Mouse (Mus musculus): ENCODE measurements around the gene Aox1.

Gene Aox1

GRCm38 (mm10) chr1:58065151-58065550 is 35.4 kb downstream of the Aox1 start:
- DNase-seq (ENCODE audit: low spot score in 2 of 2): no peak

GRCm38 (mm10) chr1:58065606-58066005 is 35.9 kb downstream of the Aox1 start:
- DNase-seq (ENCODE audit: low spot score in 2 of 2): no peak

DNA sequence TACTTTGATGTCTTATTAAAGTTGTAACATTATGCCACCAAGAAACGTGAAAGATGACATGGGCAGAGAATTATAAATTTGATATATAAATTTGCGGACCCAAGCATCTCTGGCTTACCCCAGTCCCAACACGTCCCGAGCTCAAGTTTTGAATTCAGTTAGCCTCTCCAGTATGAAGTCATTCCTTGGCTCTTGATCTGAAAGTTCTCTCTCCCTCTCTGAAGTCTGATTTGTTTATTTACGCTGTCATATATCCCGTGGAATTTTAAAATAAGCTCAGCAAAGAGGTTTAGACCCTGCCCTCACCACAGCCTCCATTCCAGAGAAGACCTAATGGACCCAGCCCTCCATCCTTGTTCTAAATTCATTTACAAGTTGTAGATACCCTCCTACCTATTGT is 39.5 kb downstream of the Aox1 start:
- no peak for DNase-seq (ENCODE audit: low spot score in 2 of 2)

- no peak for DNase-seq (ENCODE audit: low spot score in 2 of 2)
Measured at GRCm38 (mm10) chr1:58070091-58070490, 40.4 kb downstream of the Aox1 start.

DNA sequence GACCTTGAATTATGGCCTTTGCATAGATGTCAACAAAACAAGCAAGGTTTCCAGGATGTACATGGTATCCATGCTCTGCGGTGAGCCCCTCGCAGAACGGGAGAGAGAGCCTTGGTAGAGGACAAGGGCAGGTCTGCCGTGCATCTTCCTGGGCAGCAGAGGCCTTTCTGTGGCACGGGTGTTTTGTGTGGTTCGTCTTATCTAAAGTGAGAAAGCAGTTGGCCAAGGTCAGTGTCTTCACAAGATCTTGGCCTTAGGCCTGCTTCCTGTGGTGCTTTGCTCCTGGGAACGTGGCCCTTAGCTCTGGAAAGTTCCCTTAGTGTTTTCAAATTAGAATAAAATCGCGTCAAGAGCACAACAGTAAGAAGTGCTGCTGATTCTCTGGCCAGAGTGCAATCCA is 41.3 kb downstream of the Aox1 start:
- no peak for DNase-seq (ENCODE audit: low spot score in 2 of 2)

DNA sequence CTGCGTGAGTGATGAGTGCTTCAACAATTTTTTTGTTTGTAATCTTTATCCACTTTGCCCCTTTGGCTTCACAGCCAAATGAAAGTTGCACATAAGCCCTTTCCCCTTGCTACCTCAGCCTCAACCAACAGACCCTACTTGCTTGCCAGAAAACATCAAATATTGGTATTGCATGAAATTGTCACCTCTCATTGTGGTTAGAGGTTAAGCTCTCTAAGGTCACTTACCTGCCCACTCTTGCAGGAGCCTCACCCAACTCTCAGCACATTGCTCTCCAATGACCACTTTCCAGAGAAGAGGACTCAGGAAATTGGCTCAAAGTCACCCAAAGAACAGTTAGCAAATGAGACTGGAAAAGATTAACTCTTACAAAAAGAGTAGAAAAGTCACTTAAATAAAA is 41.8 kb downstream of the Aox1 start:
- DNase-seq (ENCODE audit: low spot score in 2 of 2): no peak

- no peak for DNase-seq (ENCODE audit: low spot score in 2 of 2)
Measured at GRCm38 (mm10) chr1:58072416-58072815, 42.7 kb downstream of the Aox1 start.

- no peak for DNase-seq (ENCODE audit: low spot score in 2 of 2)
Measured at GRCm38 (mm10) chr1:58072991-58073730, 43.4 kb downstream of the Aox1 start.

DNA sequence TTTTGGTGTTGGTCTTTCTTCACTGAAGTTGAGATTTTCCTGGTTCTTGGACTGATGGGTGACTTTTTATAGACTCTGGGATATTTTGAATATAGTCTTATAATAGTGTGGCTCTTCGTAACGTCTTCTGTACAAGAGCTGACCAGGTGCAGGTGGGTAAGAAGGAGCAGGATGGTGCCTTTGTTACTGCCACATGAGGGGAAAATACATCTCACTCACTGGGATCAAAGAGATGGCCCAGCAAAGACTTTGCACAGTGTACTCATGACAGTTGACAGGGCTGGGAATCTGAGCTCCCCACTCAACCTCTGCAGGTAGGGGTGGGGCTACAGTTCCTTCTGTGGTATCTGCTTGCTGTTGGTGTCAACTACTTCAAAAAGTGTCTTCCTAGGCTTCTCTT is 44.5 kb downstream of the Aox1 start:
- DNase-seq (ENCODE audit: low spot score in 2 of 2): no peak

- DNase-seq (ENCODE audit: low spot score in 2 of 2): no peak
Measured at GRCm38 (mm10) chr1:58077882-58078281, 48.2 kb downstream of the Aox1 start.

DNA sequence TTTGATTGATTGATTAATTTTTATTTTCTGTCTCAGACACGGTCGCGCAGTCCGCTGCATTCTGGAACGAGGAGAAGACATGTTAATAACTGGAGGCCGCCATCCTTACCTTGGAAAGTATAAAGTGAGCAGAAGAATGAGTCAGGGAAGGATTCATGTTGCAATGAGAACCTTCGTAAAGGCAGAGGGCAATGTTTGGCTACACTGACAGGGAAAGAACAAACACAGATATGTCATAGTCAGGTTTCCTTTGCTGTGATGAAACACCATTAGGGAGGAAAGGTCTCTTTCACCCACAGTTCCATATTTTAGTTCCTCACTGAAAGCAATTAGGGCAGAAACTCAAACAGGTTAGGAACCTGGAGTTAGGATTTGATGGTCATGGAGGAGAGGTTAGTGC is 48.7 kb downstream of the Aox1 start:
- DNase-seq (ENCODE audit: low spot score in 2 of 2): no peak

DNA sequence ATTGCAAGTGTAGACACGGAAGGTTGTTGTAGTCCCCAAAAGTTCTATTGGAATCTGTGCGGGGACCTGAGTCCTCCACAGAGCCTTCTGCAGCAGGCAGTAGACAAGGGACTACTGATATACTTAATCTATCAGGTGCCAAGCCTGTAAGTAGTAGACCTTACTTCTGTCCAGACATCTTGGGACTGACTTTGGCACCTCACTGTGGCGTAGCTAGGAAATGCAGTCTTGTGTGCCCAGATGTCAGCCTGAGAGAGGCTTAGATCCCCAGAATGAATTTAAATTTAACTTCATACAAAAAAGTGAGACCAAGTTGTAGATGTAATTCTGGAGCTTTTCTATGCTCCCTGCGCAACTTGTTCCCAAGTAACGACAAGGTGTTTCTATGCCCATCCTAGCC is 50.0 kb downstream of the Aox1 start:
- no peak for DNase-seq (ENCODE audit: low spot score in 2 of 2)

GRCm38 (mm10) chr1:58080446-58080845 is 50.7 kb downstream of the Aox1 start:
- no peak for DNase-seq (ENCODE audit: low spot score in 2 of 2)

DNA sequence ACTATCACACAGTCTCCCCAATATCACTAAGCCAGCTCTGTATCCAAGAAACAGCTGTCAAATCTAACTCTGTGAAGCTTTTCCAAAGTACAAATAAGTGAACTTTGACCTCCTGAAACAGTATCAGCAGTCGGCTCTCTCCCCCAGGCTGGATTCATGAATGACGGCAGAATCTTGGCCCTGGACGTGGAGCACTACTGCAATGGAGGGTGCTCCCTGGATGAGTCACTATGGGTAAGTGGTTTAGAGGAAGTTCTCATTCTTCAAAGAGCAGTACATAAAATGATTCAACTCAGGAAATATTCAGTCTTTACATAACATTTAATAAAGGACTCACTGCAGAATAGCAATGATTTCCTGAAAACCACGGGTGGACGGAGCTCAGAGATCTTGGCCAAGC is 51.6 kb downstream of the Aox1 start:
- DNase-seq (ENCODE audit: low spot score in 2 of 2): no peak

DNA sequence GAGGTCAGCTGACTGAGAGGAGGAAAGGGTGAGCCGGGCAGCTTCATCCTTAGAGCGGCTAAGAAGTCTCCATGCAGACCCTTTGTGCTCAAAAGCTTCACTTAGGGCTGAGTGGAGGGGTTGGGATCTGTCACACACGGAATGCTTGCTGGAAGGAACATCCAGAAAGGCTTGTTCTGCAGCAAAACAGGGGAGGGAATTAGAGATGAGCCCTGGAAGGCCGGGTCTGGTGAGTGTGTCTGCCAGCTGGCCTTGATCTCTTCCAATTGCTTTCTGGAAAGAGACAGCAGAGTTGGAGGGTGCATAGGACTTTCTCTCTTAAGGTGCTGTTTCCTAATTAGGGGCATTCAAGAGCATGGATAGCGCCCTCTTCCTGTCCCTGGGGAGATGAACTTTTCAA is 59.6 kb downstream of the Aox1 start:
- DNase-seq (ENCODE audit: low spot score in 2 of 2): no peak

- no peak for DNase-seq (ENCODE audit: low spot score in 2 of 2)
Measured at GRCm38 (mm10) chr1:58090191-58090590, 60.5 kb downstream of the Aox1 start.

DNA sequence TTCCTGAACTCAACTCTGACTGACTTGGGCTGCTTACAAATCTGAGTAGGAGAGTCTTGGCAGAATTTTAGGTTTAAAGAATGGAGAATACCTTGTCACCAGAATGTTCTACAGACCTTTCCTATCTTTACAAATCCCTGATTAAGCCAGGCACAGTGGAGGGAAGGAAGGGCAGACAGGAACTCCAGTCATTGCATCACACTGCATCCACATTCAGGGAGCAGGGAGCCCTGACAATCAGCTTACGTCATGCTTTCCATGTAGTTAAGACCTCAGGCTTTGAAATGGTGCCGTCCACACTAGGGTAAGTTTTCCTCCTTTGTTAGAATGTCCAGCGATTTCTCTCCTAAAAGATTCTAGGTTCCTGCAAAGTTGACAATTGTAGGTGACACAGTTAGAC is 61.5 kb downstream of the Aox1 start:
- no peak for DNase-seq (ENCODE audit: low spot score in 2 of 2)

GRCm38 (mm10) chr1:58091992-58092560 is 62.3 kb downstream of the Aox1 start:
- no peak for DNase-seq (ENCODE audit: low spot score in 2 of 2)

GRCm38 (mm10) chr1:58097338-58097737 is 67.6 kb downstream of the Aox1 start:
- DNase-seq (ENCODE audit: low spot score in 2 of 2): no peak

GRCm38 (mm10) chr1:58099119-58099518 is 69.4 kb downstream of the Aox1 start:
- no peak for DNase-seq (ENCODE audit: low spot score in 2 of 2)

DNA sequence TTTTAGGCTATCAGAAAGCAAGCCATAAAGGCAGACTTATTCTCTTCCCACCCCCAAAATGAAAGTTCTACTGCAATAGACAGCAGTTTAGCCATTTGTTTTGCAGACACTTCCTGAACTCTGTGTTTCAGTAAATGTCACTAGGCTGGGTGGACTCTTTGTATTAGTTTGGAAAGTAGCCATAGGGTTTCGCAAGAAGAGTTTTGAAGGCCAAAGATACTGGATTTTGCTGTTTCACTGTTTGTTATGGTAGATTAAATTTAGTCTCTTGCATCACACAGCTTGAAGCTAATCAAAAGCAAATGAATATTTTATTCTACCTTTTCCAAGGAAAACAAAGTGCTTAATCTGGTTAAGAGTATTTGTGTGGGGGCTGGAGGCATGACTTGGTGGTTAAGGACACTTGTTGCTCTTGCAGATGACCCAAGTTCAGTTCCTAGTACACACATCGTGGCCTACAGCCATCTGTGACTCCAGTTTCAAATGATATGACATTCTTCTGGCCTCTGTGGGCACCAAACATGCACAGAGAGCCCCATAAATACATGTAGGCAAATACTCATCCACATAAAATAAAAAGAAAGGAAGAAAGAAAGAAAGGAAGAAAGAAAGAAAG is 71.9 kb downstream of the Aox1 start:
- DNase-seq (ENCODE audit: low spot score in 2 of 2): no peak

DNA sequence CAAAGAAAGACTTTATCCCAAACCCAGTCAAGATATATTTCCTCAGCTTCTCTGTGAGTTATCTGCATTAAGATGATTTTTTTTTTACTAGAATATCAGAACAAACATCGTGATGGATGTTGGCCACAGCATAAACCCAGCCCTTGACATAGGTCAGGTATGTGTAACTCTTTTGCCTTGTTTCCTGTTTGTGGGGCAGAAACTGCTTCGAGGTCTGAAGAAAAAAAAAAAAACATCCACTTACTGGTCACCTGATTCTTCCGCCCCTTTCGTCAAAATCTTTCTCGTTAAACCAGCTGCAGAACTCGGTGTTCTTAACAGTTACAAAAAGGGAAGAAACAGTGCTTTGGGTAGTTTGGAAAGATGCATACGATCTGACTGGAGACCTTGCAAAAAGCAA is 72.8 kb downstream of the Aox1 start:
- DNase-seq (ENCODE audit: low spot score in 2 of 2): no peak

GRCm38 (mm10) chr1:58105685-58106084 is 76.0 kb downstream of the Aox1 start:
- DNase-seq (ENCODE audit: low spot score in 2 of 2): no peak

Measured in thymus, postnatal 10 days (tissue).